Mouse (Mus musculus) gastrocnemius, adult 2 months (tissue): Measurements from ENCODE around the gene Ppara. TPM values are rescaled to one million over a fixed set of nuclear protein-coding genes. Genes with fewer than 3 reads are reported as not detected.
"Not testable (repeated sequence)": the region's sequence is repeated elsewhere in the genome, so short reads cannot be mapped to it uniquely, and the experiment has no call there.

Experiments
- DNase-seq: peaks from one replicate; pipeline ENCODE4 v3.0.0; 2022
- H3K27ac ChIP-seq: fragments of 200-600 bp; 2 replicates; pipeline ENCODE4 v1.8.1; 2022; ENCODE audit warnings: mild to moderate bottlenecking
- H3K4me3 ChIP-seq: fragments of 200-600 bp; 2 replicates; pipeline ENCODE4 v1.8.1; 2022; ENCODE audit warnings: mild to moderate bottlenecking, moderate library complexity
- CTCF ChIP-seq: fragments of 200-600 bp; IDR thresholded peaks from 2 replicates; pipeline ENCODE4 v1.8.1; 2022; ENCODE audit warnings: antibody characterized with exemption, mild to moderate bottlenecking, moderate library complexity
- intact Hi-C: fragments of 180-260 bp; cut with DNase I; formaldehyde crosslinking; loops from one replicate; pipeline ENCODE4 v1.15.1; 2025
- total RNA-seq, 2 experiments: library from RNA; stranded (reverse); gene quantifications; 2 replicates each; pipeline ENCODE4 v1.2.3; 2021

The Ppara gene
- total RNA-seq, 2 experiments from 2014 or later: 15.4 to 47.2 TPM

DNA sequence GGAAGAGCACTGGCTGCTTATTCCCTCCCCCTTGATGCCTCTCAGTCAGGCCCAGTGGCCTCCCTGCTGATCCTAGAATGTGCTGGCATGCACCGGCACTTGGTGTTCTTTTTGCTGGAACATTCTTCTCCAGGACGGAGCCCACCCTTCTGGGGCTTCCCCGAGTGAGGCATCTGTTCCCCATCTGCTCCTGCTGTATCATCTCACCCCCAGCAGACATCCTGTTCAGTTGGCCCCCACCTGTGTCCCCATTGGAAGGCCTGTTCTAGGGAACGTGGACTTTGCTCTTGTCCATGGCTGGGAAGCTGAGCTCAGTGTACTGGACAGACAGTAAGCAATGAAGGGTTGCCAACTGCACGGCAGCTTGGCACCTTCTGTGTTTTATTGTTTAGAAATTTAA lies 42.0 kb downstream of the Ppara start:
- H3K4me3 ChIP-seq: no peak overlapping the region
- no peak overlapping the region for H3K27ac ChIP-seq
- no peak for TF ChIP-seq CTCF
- intact Hi-C loops: no loop called here
- peak; percentile 41 for DNase-seq

DNA sequence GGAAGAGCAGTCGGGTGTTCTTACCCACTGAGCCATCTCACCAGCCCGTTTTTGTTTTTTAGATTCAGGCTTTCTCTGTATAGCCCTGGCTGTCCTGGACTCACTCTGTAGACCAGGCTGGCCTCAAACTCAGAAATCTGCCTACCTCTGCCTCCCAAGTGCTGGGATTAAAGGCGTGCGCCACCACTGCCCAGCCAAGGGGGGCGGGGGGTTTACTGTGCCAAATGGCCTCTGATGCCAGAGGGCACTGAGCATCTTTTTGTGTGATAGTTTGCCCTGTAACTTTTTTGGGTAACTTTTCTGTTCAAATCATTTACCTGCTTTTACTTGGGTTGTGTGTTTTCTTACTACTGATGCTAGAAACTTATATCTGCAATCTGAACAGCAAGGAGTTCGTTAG lies 44.1 kb downstream of the Ppara start:
- DNase-seq, H3K4me3 ChIP-seq, H3K27ac ChIP-seq, intact Hi-C loops: not testable (repeated sequence)

DNA sequence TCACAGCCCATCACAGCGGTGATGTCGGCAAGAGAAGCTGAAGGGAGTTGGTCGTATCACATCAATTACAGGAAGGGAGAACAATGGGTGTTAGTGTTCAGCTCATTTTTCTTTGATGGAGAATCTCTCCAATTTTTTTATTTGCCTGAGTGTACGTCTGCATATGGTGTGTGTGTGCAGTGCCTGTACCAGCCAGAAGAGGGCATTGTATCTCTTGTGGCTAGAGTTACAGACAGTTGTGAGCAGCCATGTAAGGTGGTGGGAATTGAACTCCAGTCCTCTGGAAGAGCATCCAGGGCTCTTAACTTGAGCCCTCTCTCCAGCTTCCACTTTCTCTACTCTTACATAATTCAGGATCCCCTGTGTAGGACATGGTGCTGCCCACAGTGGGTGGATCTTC lies 48.4 kb downstream of the Ppara start:
- H3K4me3 ChIP-seq: no peak overlapping the region
- DNase-seq: no peak
- intact Hi-C loops: no loop called here
- TF ChIP-seq CTCF: peak; percentile 15; the same call in 1 of the 2 replicates
- no peak overlapping the region for H3K27ac ChIP-seq

DNA sequence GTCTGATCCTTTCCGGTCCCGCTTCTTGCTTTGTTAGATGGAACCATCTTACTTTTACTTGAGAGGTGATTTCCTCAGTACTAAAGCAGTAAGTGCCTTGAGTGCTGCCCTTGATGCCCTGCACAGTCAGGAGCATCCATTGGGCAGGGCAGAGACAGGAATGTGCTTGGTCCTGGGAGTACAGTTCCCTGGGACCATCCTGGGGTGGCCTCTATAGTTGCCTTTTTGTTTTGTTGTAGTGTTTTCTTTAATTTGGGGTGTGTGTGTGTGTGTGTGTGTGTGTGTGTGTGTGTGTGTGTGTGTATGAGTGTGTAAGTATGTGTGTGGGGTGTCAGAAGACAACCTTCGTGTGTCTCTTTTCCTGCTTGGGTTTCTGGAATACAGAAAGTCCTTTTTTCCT lies 49.6 kb downstream of the Ppara start:
- DNase-seq: no peak
- no peak for TF ChIP-seq CTCF
- no peak overlapping the region for H3K4me3 ChIP-seq
- no peak overlapping the region for H3K27ac ChIP-seq
- intact Hi-C loops: no loop called here

DNA sequence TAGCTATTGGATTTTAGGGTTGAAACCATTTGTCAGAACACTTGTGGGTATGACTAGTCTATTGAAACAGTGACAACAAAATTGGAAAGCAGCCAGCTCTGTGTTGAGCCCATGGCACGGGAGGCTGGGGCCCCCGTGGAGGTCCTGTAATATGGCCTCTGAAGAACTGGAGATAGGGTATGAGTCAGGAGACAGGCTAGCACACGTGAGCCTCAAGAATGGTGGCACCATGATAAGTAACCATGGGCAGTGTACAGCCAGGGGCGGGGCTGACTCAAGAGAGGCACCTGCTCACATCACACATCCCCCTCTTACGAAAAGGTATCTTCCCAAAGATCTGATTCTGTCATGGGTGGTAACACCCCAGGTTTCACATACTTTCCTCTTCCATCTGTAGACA lies 51.9 kb downstream of the Ppara start:
- no peak overlapping the region for H3K27ac ChIP-seq
- no peak overlapping the region for H3K4me3 ChIP-seq
- no peak for DNase-seq
- no peak for TF ChIP-seq CTCF
- intact Hi-C loops: no loop called here

DNA sequence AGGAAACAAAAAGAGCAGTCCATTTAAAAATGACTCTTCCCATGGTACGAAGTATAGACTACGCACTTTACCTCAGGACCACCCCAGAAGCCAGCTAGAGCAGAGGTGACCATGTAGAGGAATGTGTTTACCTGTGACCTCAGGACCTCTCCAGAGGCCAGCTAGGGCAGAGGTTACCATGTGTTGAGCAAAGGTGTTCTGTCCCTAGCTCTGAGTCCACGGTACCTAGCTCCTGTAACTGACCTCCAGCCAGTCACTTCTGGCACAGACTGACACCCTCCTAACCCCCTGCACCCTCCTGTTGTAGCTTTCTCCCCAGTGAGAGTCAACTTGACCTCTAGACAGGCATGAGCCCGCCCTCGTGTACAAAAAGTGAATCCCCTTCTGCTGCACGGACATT lies 52.7 kb downstream of the Ppara start:
- Histone ChIP-seq H3K4me3 (no peak overlapping the region), H3K27ac (no peak overlapping the region)
- intact Hi-C loops: no loop called here
- no peak for DNase-seq
- no peak for TF ChIP-seq CTCF

DNA sequence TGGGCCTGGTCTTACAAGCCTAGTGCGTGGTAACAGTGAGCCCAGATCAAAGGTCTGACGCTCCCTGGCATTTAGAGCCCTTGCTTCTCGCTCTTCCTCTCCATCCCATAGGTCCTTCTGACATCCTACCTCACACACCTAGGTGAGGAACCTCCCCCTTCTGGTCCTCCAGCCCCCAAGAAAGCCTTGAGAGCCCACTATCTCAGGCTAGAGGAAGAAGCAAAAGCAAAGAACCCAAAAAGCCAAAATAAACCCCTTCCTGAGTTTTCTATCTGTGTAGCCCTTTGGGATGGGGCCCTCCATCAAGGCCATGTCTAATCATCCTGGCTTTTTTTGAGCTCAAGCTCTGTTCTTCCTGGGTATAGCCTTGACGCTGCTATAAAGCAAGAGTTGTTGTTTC lies 53.3 kb downstream of the Ppara start:
- no peak for DNase-seq
- no peak overlapping the region for H3K27ac ChIP-seq
- TF ChIP-seq CTCF: no peak
- H3K4me3 ChIP-seq: no peak overlapping the region
- intact Hi-C loops: no loop called here

DNA sequence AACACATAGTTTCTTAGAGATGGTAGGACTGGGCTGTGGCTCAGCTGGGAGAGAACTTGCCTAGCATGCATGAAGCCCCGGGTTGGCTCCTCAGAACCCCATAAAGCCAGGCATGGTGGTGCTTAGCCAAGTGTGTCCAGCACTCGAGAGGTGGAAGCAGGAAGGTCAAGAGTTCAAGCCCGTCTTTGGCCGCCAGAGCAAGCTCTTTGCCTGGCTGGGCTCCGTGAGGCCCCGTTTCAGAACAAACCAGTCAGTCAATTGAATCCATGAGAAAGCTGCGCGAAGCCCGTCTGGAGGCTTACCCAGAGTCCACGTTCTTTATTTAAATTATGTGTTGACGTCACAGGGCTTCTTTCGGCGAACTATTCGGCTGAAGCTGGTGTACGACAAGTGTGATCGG lies 53.9 kb downstream of the Ppara start:
- no peak for TF ChIP-seq CTCF
- no peak overlapping the region for H3K4me3 ChIP-seq
- intact Hi-C loops: no loop called here
- H3K27ac ChIP-seq: no peak overlapping the region
- no peak for DNase-seq

DNA sequence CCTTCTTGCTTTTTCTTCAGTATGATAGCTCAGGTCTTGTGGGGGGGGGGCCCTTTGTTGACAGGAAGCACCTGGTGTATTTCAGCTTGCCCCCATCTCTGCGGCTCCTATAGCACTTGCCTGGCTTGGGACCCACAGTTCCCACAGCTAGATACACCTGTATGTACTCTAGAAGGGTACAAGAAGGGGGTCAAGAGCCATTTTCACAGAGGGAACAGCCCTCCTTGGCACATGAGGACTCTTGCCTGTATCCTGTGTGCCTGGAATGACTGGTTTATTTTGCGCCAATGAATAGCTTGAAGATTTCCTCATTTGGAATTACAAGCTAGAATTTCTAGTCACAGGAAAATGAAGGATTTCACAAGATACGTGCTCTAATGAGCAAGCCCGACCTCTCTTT lies 56.7 kb downstream of the Ppara start:
- TF ChIP-seq CTCF: no peak
- Histone ChIP-seq H3K27ac (no peak overlapping the region), H3K4me3 (no peak overlapping the region)
- intact Hi-C loops: no loop called here
- no peak for DNase-seq

DNA sequence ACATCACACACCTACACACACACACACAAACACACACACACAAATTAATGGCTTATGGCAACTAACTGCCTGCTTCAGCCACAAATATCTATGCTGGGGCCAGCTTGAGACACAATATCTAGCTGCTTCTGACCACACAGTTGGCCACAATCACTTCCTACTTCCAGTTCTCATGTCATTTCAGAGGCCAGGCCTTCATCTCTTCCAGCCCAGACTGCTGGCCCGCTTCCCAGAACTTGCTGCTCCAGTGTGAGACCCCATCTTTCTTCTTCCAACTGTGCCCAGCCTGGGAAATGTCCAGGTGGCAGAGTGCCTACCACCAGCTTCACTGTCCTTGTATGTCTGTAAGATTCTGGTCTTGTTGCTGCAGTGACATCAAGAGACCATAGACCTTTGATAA lies 58.0 kb downstream of the Ppara start:
- DNase-seq: peak; percentile 34
- no peak for TF ChIP-seq CTCF
- intact Hi-C loops: no loop called here
- no peak overlapping the region for H3K27ac ChIP-seq
- H3K4me3 ChIP-seq: no peak overlapping the region

DNA sequence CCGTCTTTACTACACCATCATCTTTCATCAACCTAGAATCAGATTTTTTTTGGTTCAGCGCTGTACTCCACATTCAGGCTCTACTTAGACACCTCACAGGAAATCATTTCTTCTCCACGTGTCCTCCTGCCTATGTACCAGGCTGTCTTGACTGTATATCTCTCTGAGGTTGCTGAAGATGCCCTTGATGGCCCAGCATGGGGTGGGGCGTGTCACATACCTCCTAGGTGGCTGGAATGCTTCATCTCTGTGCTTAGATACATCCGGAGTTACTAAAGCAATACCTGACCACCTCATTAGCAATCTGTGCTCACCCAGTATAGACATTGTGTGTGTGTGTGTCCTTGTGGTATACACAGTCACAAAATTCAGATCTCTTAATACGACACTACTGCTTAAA lies 60.7 kb downstream of the Ppara start:
- TF ChIP-seq CTCF: no peak
- intact Hi-C loops: no loop called here

DNA sequence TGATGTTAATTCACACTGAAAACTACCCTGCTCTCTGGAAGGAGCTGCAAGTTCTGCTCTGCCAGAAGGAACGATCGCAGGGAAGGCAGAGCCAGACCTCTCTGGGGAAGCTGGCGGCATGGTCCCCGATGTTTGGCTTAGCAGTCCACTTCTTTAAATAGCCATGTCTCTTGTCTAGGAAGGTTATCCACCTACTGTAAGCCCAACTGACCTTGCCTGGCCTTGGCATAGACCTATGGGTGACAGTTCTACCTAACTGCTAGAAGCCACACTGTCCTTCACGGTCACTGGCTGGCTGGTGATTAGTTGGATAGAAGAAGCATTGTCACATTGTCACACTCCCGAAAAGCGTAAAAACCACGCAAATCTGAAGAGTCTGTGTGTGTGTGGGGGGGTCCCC lies 63.9 kb downstream of the Ppara start:
- peak overlapping the region; percentile 59 for H3K27ac ChIP-seq
- intact Hi-C loops: no loop called here
- no peak for TF ChIP-seq CTCF
- no peak overlapping the region for H3K4me3 ChIP-seq
- DNase-seq: peak; percentile 68

More for the DNA sequence above, 60.7 kb downstream of the Ppara start:
- DNase-seq: no peak
- H3K4me3 ChIP-seq: no peak overlapping the region
- H3K27ac ChIP-seq: no peak overlapping the region

DNA sequence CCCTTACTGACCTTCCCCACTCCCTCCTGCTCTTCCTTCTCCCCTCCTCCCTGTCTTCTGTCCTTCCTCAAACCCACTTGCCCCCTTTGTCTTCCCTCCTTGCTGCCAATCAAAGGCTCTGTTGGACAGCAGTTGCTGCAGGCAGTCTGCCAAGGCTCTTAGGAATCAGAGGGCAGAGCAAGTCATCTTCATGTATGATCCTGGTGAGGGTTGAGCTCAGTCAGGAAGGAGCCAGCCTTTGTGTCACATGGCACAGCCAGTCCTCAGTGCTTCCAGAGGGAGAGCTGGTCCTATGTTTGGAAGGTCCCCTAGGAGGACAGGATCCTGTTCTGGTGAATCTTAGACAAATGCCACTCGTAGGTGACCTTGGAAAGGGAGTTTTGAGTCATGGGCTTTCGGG lies 68.1 kb downstream of the Ppara start:
- no peak overlapping the region for H3K27ac ChIP-seq
- no peak overlapping the region for H3K4me3 ChIP-seq
- DNase-seq: peak; percentile 45
- intact Hi-C loops: no loop called here
- TF ChIP-seq CTCF: no peak

DNA sequence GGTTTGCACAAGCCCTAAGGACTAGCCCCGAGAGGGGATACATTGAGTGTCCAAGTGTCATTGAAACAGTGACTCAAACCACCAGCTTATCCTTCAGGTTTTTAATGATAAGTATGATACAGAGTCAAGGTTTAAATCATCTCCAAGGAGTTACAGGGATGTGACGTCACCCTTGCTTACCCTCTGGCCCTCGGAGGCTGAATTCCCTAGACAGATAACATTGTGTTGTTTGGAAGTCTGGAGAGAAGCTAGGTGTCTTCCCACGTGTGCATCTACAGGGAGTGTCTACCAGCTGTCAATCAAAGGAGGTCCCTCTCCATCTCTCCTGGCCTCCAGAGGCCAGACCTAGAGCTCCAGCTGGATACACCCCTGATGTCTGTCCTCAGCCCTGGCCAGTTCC lies 72.1 kb downstream of the Ppara start:
- intact Hi-C loops: no loop called here
- no peak for TF ChIP-seq CTCF
- DNase-seq: no peak
- no peak overlapping the region for H3K4me3 ChIP-seq
- H3K27ac ChIP-seq: no peak overlapping the region

DNA sequence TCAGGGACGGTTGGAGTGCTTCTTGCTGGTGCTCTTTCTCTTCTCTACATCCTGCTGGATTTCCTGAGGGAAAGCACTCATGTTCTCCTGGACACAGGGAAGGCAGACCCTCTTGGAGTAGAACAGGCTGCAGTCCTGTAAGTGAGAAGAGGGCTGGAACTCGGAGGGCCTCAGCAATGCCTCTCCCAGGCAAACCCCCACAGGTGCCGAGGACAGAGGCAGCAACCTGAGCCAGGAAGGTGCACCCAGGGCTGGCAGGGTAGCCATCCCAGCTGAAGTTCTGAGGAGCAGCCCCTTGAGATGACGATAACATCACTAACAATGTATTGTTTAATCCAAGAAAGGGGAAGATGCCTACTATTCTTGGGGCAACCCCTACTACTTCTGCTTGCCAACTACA lies 72.6 kb downstream of the Ppara start:
- no peak for DNase-seq
- no peak for TF ChIP-seq CTCF
- Histone ChIP-seq H3K27ac (no peak overlapping the region), H3K4me3 (no peak overlapping the region)
- intact Hi-C loops: no loop called here
